Mouse (Mus musculus): Measurements from ENCODE around the gene Dmrt3.

The Dmrt3 gene

GRCm38 (mm10) chr19:25622291-25623251, 12.5 kb downstream of the Dmrt3 start:
- DNase-seq (ENCODE audit: low spot score) = peak; percentile 71

GRCm38 (mm10) chr19:25628490-25628889, 18.4 kb downstream of the Dmrt3 start:
- DNase-seq (ENCODE audit: low spot score) = peak; percentile 73

- no peak for DNase-seq (ENCODE audit: low spot score)
These were observed 25.0 kb downstream of the Dmrt3 start for GRCm38 (mm10) chr19:25635119-25635518.

DNA sequence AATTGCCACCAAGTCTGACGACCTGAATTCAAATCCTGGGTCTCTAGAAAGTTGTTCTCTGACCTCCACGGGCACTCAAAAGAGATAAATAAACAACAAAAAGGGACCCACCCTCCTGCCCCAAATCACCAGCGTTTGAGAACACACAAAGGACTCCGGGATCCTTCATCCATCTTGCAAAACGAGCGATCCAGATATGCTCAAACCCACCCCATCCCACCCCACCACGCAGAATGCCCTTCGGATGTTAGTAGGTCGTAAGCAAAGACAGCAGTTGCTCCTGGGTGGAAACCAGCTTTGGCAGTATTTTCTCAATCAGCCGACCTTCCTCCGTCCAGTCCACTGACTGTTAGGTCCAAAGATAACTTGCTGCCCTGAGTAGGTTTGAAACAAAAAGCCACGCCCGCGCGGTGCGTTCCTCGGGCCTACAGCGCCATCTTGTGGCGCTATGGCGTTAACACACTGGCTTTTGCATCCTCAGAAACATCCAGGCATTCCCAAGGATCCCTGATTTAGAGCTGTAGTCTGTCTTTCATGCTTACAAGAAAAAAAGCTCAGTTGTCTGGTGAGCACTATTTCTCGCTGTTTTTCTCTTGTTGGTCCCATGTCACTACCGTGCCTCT, 25.6 kb downstream of the Dmrt3 start:
- peak; percentile 57 for DNase-seq (ENCODE audit: low spot score)

DNA sequence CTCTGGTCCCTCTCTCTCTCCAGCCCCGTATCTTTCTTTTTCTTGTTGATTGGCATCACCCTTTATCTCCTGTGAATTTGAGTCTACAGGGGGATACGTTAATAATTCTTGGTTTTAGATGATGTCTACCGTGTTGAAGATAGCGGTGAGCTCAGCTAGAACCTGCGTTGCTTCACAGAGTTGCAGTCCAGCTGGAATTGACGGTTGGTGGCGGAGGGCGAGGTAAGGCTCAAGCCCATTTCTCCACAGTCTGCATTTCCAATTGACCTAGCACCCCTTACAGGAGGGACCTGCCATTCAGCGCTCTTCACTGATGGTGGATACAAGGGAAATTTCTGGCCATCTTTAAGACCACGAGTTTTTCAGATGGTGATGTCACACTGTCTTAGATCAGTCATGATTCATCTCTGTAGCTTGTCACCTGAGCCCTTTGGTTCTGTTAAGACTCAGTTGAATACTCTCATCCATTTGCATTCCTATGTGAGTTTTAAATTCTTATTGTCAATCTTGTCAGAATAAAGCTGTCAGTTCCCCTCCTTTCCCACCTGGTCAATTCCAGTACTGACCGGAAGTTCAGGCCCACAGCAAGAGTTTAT, 28.8 kb downstream of the Dmrt3 start:
- DNase-seq (ENCODE audit: low spot score) = no peak

GRCm38 (mm10) chr19:25641786-25642185, 31.7 kb downstream of the Dmrt3 start:
- no peak for DNase-seq (ENCODE audit: low spot score)

GRCm38 (mm10) chr19:25647136-25647535, 37.0 kb downstream of the Dmrt3 start:
- DNase-seq (ENCODE audit: low spot score) = no peak

DNA sequence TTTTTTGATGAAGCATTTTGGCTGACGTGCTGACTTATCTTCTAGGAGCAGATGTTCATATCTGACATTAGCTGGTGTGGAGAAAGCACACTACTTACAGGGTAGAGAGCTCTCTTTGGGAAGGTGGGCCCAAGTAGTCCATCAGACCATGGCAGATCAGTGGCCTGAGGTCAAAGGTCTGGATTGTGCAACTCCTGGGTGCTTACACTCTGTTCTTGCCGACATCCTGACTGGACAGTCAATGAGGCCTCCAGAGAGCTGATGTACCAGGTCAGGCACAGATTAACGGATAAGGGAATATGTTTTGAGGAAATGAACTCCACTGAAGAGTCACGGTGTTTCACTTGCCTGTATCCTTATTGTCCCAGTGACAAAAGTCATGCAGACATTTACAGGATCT, 38.6 kb downstream of the Dmrt3 start:
- DNase-seq (ENCODE audit: low spot score) = no peak

DNA sequence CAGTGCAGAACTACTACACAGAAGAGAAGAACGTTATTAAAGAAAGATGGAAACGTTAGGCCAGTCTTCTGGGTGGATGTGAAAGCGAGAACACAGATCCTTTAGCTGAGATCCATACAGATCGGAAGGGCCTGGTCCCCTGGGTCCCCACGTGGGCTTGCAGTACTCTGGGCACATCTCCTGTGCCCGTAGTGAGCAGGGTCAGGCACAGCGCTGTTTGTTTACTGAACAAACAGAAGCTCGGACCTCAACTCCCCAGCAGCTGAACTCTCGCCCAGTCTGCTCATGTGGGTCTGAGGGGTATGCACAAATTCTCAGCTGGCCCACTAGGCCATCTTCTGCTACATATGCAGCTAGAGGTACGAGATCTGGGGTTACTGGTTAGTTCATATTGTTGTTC, 40.4 kb downstream of the Dmrt3 start:
- no peak for DNase-seq (ENCODE audit: low spot score)

- DNase-seq (ENCODE audit: low spot score) = no peak
These were observed 42.5 kb downstream of the Dmrt3 start for GRCm38 (mm10) chr19:25652560-25652959.

- DNase-seq (ENCODE audit: low spot score) = no peak
These were observed 44.1 kb downstream of the Dmrt3 start for GRCm38 (mm10) chr19:25654034-25654749.

DNA sequence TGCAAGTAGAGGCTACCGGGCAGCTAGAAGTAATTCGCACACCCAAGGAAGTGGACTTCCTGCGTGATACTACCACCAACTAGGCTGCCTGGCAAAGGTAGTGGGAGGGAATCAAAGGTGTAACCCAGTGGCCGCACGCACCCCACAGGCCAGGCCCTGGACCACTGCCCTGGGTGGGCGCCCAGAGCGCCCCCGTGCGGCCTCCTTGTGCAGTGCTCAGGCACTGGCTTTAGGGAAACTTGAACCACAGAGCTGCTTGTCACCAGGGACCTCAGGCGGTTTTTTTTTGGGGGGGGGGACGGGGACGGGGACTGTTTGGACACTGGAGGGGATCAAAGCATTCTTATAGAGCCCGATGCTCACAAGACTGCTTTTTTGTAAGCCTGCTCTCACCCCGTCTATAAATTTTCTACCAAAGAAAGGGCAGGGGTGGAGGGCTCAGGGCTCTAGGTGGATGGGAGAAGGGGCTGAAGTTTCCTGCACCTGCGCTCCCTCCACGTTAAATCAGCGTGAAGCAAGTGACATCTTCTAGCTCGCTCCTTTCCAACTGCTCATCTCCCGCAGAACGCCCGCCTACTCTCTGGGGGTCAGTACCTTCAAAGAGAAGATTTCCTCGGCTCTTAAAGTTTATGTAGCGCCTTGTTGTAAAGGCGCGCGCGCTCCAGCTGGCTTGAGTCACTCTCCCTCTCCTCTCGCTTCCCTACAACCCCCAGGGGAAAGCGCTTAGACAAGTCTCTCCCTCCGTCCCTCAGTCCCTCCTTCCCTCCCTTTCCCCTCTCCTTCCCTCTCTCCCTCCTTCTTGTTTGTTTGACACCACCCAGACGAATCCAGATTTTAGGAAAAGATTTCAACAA, 55.6 kb downstream of the Dmrt3 start:
- no peak for DNase-seq (ENCODE audit: low spot score)

- DNase-seq (ENCODE audit: low spot score) = no peak
These were observed 57.7 kb downstream of the Dmrt3 start for GRCm38 (mm10) chr19:25667836-25668235.

GRCm38 (mm10) chr19:25669593-25670248, 59.6 kb downstream of the Dmrt3 start:
- no peak for DNase-seq (ENCODE audit: low spot score)

DNA sequence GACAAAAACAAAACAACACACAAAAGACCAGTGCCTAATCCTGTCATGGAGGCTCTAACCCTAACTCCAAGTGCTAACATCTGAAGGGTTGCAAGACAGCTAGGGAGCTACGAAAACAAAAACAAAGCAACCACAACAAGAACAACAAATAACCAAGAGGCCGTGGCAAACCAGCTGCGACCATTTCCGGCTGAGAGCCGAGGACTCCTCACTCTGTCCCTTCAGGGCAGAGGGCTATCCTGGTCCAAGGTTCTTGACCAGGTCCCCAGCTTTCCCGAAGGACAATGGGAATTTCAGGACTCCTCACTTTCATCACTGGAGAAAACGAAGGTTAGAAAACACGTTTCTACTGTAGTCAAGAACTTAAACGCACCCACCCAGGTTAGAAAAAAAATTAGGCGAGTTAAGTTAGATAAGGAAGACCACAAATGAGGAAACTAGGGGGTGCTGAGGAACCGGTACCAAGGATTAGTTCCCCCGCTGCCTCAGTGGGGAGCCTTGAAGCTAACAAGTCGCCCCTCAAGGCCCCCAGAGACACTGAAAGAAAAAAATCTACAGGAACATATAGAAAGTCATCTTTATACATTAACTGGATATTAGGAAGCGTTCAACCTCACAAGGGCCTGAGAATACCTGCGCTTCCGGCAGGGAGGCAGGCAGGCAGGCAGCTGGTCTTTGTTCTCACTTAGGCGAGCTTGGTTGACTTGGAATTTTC, 60.6 kb downstream of the Dmrt3 start:
- DNase-seq (ENCODE audit: low spot score) = no peak

DNA sequence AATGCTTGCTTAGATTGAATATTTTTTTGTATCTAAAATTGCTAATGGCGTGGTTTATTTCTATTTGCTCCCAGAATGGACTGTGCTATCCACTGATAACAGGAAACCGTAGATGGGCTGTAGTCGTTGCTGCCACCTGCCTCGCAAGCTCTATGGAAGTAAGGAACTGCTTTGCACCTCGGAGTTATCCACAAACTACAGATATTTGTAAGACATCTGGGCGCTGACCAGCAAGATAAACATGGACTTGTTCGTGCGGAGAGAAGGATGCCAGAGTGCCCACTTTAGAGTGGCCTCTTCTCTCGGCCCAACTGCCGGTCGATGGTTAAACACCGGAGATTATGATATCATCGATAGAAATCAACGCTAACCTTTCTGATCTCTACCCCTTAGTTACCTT, 61.6 kb downstream of the Dmrt3 start:
- DNase-seq (ENCODE audit: low spot score) = no peak

DNA sequence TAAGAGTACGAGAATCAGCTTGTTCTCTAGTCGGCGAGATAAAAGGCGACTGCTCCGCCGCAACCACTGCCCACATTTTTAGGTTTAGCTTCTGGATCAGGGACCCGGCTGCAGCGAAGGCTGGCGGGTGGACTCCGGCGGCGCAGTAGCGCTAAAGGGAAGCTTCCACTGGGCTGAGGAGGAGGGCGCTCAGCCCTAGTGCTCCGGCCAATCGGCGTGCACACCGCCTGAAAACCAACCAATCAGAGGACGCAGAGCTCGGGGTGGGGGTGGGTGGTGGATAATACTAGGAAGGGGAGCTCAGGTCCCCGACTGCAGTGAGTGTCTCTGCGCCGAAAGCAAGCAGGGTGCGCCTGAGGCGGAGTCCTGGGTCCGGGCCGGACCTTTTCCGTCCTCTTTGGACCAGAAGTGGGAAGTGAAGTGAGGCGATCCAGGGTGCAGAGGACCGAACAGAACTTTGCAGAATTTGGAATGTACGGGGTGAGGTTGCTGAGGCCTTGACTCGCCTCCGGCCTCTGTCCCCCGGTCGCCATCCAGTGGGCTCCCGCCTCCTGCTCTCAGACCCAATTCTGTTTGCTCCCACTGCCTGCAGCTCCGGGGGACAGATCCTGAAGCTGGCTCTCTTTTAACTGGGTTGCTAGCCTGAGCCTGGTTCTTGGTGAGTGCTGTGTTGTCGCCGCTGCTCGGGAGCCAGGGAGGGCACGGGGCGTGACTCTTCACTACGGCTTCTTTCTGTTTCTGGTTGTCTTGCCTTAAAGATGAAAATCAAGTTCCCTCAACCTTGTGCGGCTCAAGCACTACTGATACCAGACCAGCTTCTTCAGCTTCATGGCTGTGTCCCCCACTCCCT, 62.2 kb downstream of the Dmrt3 start, which contains the start of gene Dmrt2:
TSS of gene Dmrt2 (plus strand) at position 311 of the 850 bp plus-strand sequence.
- DNase-seq (ENCODE audit: low spot score) = peak; percentile 45
